Mouse (Mus musculus): ENCODE measurements around the gene Gm10192.

GRCm38 (mm10) chr4:97219701-97220100, 36.7 kb upstream of the Gm10192 start:
- TF ChIP-seq TCF12 (IDR thresholded peaks at IDR 0.05; ENCODE audit: insufficient read depth, poor library complexity, severe bottlenecking) (no peak), E2F4 (IDR thresholded peaks at IDR 0.05; ENCODE audit: insufficient read depth) (no peak), POLR2A (IDR thresholded peaks at IDR 0.05; ENCODE audit: insufficient read length, low read depth) (no peak), MYOD1 (IDR thresholded peaks at IDR 0.05; ENCODE audit: control insufficient read depth in 1 of 3, insufficient read length in 2 of 3, low read depth in 2 of 3) (no peak), REST (IDR thresholded peaks at IDR 0.05; ENCODE audit: insufficient read depth, insufficient read length) (no peak), POLR2AphosphoS2 (IDR thresholded peaks at IDR 0.05; ENCODE audit: insufficient read length, low read depth) (no peak), MYOG (IDR thresholded peaks at IDR 0.05; ENCODE audit: control insufficient read depth in 1 of 3, insufficient read depth in 1 of 3, insufficient read length in 2 of 3, low read depth in 2 of 3) (no peak), MAX (IDR thresholded peaks at IDR 0.05; ENCODE audit: low read depth) (no peak), USF1 (IDR thresholded peaks at IDR 0.05; ENCODE audit: low read depth) (no peak)

All from myocyte (in vitro differentiated cells).